Mouse (Mus musculus) brain, adult 10 weeks (tissue): ENCODE measurements around the gene Commd1. TPM values are rescaled to one million over a fixed set of nuclear protein-coding genes. Genes with fewer than 3 reads are reported as not detected.

Experiments used
- polyA plus RNA-seq: library from polyadenylated mRNA; stranded (reverse); fragments of 350-450 nt; fragmentation: Illumina TruSeq; extraction: RNeasy Lipid Tissue Mini Kit (QIAGEN cat#74804); gene quantifications from one replicate; pipeline ENCODE4 v1.2.3, GENCODE M21; 2015; ENCODE audit warnings: low read depth, low replicate concordance

Commd1 gene
- polyA plus RNA-seq: 89.2 TPM

DNA sequence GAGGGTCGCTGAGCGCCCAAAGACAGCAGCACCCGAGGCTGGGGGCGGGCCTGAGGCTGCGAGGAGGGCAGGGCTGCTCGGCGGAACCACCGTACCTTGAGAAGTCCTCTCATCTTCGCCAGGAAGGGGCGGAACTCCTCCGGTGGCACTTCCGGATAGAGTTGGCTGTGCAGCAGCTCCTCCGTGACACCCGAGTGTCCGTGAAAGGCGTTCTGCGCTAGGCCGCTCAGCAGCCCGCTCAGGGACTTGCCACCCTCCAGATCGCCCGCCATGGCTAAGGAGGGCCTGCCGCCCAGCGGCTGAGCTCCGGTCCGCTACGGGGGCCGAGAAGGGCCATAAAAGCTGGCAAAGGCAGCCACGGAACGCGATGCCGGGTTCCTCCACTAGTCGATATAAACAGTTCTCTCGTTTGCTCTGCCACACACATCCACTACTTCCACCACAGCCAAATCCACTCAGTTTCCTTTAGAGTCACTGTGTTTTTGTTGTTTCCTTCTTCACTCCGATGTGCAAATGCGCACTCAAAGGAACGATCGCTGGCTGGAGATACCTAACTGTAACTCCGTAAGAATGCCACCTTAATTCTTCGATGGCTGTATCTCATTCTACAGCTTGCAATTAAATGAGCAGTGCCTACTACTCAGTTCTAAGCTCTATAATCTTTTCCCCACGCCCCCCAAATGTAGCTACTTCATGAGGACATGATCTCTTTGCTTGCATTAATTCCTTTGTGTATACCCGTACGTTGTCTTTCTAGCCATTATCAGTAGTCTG lies at the start of gene Commd1, which contains the start of gene Gm28048:
TSS of gene Commd1 (minus strand) at position 399 of the 774 bp plus-strand sequence.
TSS of gene Gm28048 (minus strand) at position 107 of the 774 bp plus-strand sequence.

DNA sequence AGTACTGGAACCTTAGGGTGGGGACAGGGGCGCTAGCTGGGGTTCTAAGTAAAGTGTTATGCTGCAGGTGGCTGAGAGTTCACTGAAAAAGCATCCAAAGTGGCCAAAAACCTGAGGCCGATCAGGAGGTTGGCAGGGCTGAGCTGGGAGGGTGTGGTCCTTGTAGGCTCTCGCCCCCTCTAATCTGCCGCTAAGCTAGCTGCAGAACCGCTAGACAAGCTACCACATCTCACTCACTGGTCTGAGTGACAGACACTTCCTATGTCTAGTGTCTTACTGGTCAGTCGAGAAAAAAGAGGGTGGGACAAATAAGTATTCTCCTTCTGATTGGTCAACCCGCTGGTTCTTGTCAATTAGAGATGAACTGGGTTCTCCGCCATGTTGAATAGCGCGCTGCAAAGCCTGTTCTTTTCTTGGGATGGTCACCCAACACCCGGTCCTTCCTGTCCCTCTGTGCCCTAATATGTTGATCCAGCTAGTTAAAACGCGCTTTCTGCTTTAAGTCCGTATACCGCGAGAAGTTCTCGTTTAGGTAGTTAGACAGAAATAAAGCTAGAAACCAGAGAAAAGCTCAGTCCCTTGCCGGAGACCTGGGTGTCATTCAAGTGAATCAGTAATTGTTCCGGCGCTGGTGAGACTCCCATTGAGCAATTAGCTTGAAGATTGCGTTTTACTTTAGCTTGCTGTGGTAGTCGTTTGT lies 25.4 kb upstream of the Commd1 start, which contains the start of gene Fam161a:
TSS of gene Fam161a (plus strand) at position 51 of the 700 bp plus-strand sequence.

DNA sequence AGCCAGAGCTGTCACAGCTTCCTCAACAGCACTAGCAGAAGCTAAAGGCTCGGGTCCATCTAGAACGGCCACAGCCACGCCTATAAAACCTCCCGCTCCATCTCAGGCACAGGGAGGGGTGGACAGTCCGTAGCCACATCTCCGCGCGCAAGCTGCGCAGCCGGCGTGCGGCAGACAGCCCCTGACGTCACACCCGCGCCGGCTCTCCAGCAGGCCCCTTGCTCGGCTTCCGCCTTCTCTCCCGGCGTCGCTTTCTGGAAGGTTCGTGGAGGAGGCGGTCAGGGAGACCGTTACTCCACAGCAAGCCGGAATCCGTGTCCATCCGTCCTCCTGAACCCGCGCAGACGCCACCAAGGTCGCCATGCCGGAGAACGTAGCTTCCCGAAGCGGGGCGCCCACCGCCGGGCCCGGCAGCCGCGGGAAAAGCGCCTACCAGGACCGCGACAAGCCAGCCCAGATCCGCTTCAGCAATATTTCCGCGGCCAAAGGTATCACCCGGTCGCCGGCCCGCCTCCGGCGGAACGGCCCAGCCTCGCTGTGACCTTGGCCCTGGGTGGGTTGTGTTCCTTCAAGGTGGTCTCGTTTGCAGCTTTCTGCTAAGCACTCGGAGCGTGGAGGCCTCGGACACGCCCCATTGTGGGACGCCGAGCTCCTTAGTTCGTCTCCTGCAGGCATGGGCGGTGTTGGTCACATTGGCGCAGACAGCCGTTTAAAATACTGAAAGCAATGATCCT lies 8.4 kb upstream of the Commd1 start, which contains the start of gene Cct4:
TSS of gene Cct4 (plus strand) at position 127 of the 734 bp plus-strand sequence.

DNA sequence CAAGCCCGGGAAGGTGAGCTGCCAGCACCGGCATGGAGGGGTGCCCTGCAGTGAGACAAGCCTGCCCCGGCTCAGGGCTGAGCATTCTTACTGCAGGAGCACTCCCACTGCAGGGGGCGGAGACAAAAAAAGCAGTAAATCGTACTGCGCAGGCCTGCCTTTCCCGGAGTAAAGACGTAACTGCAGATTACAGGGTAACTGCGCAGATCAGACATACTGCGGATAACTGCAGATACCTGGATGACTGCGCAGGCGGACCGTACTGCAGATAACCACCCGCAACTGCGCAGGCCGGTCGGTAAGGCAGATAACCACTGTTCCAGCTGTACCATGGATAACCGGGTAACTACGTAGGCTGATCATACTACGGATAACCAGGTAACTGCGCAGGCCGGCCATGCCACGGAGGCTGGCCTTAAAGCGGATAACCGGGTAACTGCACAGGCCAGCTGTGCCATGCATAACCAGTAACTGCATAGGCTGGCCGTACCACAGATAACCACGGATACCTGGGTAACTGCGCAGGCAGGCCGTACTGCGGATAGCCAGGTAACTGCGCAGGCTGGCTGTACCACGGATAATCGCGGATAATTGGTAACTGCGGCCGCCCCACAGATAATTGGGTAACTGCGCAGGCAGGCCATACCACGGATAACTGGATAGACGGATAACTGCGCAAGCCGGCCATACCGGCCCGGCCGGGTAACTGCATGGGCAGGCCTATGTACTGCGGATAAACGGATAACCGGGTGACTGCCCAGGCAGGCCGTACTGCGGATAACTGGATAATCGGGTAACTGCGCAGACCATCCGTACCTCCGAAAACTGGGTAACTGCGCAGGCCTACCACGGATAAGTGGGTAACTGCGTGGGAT lies 10.1 kb downstream of the Commd1 start, which contains the start of gene Zrsr1:
TSS of gene Zrsr1 (plus strand) at position 171 of the 875 bp plus-strand sequence.

DNA sequence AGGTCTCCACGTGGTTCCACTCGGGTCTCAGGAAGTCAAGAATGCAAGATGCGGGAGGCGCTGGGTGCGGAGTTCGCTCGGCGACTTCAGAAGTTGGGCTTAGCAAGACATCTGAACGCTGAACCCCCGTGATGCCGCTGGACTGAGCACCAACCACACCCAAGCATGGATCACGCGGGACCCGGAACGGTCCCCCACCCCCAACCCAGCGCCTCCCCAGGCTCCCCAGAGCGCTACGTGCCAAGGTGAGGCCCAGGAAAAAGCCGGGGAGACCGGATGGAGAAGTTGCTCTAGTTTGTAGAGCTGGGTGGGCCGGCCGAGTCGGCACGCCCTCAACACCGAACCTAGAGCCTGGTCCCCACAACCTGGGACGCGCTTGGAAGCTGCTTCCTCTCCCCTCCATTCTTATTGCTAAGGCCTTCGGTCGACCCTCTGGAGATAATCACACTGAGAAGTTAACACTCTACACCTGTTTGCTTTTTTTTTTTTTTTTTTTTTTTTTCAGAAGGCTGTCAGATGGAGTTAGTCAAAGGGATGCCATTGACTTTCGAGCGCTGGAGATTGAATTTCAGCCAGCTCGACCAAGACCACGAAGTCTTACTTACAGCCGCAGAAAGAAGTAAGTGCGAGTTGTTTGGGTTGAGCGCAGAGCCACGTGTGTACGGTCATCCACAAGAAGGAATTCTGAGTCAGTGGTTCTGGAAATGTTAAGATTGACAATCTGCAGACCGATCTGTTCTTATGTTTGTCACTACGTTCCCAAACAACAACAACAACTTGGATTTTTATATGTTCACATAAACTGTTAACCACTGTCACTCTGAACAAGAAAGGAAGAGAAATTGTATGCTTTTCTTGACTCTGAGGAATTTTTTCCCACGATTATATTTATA lies 121.6 kb downstream of the Commd1 start, which contains the start of gene B3gnt2:
TSS of gene B3gnt2 (minus strand) at position 627 of the 893 bp plus-strand sequence.

Other genes with a start within 250 kb of the Commd1 start
- 14.4 TPM for gene B3gnt2, start 121.4 kb downstream of the Commd1 start, polyA plus RNA-seq
- gene Zrsr1, start 10.4 kb downstream of the Commd1 start, polyA plus RNA-seq: 79.7 TPM
- 33.4 TPM for gene Gm28048, start 292 bp downstream of the Commd1 start, polyA plus RNA-seq
- 154 TPM for gene Cct4, start 8.1 kb upstream of the Commd1 start, polyA plus RNA-seq
- gene Fam161a, start 25.1 kb upstream of the Commd1 start, polyA plus RNA-seq: 4.1 TPM